Mouse (Mus musculus) ovary, postnatal 10 days (tissue): ENCODE measurements around the gene Dis3l2.

Experiments
- DNase-seq: peaks from one replicate; pipeline ENCODE4 v3.0.0; 2022; ENCODE audit warnings: low spot score

The Dis3l2 gene

DNA sequence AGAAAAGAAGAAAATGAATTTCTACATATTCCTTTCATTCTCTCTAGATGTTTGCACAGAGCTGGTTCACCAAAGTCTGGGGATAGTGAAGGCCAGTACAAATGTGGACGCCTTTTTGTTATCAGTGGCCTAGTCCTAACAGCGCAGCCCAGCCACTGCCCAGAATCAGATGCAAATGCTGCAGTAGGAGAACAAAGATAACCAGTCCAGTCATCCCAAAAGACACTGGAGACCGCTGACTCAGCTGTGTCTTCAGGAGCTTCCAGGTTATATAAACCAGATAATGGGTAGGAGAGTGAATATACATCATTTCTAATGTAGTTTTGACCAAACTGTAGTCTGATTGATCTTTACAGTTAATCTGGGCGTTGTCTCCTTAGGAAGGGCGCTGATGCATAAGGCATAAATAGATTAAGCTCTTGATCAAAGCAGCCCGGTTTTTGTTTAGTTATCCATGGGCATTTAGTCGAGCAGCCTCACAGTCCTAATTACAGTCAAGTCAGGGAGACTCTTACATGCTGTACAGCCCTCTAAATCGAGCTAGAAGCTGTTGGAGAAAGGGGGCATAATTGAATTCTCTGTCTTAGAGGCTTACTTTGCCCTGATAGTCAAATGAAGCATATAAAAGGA is 212.9 kb downstream of the Dis3l2 start:
- DNase-seq = no peak

DNA sequence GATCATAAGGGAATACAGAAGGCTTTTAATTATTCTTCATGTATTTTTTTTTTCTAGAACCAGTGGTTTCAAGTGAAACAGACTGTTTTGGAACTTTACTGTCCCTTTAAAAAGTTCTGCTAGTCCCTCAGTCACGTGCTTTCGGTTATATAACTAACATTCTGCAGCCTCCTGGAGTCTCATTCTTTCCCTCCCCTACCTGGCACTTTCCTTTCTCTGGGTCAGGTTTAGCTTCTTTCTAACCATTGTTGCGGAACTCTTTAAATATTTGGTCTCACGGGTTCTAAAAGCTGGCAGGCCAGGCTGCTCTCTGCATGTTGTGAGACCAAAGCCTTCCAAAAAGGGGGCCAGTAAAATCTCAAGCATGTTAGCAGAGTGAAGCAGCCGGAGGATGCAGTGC is 222.2 kb downstream of the Dis3l2 start:
- DNase-seq = no peak

DNA sequence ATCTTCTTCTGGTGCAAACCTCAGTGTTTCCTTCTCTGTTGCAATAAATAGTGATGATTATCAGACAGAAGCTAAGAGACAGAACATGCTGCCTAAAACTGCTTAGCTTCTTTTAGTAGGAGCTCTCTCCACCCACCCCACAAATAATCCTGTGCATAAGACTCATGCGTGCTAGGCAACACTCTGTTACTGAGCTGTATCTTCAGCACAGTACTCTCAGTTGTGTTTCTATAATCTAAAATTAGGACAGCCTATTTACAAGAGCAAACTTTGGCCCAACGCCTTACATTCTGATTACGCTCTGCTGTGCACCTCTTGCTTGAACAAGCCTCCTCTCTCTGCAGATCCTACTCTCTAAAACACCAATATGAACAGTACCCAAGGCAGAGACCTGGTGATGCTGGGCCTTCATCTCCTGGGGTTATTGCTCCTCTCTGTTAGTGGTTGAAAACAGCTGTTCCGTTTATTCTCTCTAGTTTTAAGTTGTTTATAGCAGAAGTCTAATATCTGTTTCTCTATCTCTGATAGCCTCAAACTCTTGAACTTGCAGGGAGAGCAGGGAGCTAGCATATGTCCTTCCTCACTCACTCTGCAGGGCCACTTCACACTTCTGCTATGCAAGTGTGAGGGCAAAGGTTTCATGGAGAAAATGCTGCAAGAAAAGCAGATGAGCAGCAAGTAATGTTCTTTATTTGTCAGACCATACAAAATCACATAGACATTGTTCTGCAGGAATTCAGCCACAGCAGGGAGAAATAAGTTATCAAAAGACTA is 228.2 kb downstream of the Dis3l2 start:
- no peak for DNase-seq

DNA sequence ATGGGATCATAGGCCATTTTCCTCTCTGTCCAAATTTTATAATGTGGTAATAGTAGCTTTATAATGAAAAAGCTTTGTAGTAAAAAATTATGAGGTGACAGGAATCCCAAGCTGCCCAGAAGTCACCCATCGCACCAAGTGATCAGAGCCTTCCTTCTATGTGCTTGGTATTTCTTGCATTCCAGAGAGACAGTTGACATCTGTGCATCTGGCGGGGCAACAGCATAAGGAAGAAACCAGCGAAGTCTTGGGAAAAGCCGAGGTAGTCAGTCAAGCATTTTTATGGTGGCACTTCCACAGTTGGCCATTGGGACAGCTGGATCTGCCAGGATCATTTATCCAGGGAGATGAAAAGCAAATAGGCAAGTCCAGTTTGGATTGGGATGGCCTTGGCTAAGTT is 229.2 kb downstream of the Dis3l2 start:
- DNase-seq = no peak

DNA sequence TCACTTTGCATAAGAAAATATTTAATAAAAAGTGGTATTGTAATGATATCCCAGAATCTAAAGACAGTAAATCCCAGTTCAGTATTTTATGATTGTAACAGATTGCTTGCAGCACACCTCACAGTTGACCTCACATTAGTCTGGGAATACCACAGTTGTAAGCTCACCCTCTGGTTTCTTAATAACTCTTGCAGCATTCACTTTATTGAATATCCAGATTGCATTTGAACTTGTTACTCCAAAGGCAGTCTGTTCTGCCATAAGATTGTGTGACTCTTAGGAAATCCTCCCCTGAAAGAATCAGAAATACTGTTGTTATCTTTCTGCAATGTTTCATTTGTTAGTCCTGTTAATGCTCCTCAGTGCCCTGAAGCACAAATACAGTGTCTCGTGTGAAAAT is 230.0 kb downstream of the Dis3l2 start:
- no peak for DNase-seq

DNA sequence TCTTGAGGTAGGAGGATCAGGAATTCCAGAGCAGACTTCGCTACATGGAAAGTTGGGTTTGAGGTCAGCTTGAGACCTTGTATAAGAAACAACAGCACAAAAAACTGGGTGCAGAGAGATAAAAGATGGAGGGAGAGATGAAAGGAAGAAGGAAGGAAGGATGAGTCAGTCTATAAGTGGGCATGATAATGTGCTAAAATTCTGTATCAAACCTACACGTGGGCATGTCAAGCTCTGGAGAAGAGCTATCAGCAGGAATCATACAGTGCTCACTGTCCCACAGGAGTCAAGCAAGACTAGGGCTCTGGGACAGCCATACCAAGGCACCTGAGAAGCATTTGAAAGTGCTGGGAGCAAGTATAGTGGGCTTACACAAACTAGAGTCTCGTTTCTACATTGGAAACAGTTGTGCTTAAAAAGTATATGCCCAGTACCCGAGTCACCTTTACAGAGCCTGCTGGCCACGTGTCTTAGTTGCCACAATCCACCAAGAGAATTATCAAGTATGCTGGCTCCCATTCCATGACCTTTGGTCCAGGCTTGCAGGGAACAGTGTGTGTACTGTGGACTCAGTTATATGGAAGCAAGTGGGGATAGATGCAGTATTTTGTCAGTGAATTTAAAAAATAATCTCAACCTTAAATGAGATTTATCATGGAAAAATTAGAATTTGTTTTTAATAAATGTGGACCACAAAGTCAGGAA is 248.0 kb downstream of the Dis3l2 start:
- DNase-seq = no peak

DNA sequence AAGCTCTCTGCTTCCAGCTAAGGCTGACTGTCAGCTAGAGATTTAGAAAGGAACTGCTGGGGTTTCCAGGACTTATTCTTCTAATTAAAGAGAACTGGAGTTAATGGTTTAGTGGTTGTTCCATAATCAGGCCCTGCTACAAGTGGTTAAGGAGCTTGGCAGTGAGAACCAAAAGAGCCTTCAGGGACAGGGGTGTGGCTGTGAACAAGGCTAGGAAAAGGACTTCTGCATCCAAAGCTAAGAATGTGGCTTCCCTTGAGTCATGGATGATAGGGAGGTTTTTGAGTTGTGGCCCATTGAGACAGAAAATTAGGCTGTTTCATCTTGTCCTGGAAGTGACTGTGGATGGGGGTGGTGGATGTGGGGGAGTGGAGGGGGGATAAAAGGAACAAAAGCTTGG is 252.2 kb downstream of the Dis3l2 start:
- no peak for DNase-seq

DNA sequence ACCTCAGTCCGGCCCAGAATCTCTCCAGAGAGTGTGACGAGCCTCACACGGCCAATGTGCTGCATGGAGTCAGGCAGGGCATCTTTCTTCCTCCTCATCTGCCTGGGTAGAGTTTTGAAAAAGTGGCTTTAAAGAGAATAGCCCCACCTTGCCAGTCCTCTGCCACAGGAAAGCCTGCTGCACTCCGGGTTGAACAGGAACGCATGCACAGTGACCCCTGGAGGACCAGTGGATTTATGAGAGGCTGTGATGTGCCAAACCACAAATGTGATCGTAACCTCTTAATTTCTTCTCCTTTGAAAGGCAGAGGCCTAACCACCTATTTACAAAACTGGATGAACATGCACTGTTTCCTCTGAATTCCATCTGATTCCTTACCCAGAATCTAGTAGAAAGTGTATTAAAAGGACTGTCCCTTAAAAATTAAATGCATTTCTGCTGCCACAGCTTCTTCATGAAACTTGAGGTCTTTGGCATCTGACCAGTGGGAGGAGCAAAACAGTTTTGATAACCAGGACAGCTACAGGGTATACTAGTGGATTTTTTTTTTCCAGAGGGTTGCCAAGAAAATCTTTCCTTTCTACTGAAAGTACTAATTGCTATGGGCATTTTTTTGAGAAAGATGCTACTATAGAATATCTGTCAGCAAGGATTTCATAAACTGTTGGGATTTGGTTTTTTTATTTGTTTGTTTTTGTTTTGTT is 264.8 kb downstream of the Dis3l2 start:
- DNase-seq = no peak

DNA sequence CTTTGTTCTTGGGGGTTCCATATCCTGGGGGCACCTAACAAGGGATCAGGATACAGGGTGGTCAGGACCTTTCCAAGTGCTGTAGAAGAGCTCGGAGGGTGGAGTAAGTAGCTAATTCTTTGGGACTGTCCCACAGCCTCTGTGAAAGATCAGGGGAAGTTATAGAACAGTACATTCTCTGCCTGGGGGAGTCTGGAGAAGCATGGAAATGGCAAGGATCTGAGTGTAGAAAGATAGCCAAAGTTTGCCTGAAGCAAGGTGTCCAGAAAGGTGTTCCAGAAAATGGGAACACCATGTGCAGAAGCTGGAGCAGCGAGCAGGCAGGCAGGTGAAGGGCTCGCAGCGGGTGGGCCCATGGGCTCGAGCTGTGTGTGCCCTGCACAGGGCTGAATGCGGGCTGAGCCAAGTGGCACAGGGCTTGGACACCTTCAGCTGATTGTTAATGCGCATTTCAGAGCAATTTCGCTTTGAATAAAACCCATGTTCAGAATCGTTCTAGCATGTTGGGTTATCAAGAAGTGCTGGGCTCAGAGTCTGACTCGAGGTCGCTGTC is 265.6 kb downstream of the Dis3l2 start:
- DNase-seq = no peak

DNA sequence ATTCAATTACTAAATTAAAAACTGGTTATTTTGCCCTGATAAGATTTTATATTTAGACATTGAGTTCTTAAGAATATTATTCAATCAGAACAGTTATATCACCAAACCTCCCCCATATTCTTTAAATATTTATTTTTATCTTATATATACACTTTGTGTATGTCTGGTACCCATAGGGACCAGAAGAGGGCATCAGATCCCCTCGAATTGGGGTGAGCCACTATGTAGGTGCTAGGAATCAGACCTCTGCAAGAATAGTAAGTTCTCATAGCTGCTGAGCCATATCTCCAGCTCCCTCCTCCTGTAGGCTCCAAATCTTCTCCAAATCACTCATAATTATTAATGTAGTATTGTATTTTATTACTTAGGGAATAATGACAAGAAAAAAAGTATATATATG is 269.1 kb downstream of the Dis3l2 start:
- no peak for DNase-seq

DNA sequence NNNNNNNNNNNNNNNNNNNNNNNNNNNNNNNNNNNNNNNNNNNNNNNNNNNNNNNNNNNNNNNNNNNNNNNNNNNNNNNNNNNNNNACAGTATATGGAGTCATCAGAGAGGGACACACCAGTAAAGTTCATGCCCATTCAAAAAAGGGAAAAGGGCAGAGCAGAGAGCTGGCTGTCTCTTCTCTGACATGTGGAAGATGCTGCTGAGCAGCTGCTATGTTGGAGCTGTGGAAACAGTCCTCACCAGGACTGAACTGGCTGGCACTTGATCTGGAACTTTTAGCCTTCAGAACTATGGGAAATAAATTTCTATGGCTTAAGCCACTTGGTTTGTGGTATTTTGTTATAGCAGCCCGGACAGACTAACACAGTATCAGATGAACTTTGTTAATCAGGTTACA is 273.4 kb downstream of the Dis3l2 start:
- no peak for DNase-seq

DNA sequence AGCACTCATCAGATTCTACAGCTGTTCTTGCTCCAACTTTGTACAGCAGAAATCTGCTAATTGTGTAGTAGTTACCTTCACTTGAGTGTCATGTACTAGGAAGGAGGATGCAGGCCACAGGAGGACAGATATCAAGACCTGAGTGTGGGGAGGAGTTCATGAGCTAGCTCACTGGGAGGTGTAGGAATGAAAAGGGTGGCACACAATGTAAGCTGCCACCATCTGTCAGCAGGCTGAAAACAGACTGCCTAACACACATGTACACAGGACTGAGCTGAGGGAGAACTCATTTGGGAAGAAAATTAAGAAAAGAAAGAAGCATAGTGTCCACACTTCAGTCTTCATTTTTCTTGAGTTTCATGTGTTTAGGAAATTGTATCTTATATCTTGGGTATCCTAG is 282.8 kb downstream of the Dis3l2 start:
- DNase-seq = no peak

DNA sequence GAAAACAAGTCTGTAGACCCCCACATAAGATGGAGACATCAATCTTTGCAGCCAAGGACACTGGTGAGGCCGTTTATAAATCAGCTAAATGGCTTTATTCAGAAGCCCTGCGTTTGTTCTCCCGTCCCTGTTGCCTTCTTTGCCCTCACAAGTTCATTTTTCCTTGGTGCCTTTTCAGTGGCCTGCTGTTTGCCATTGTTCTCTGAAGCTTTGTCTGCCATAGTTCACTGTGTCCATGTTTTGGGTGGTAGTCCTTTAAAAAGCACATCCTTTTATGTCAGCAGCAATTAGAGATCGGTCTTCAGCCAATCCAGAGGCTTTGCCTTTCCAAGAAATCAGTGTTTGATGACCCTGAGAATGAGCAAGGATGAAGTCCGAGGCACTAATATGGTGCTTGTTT is 289.2 kb downstream of the Dis3l2 start:
- no peak for DNase-seq

DNA sequence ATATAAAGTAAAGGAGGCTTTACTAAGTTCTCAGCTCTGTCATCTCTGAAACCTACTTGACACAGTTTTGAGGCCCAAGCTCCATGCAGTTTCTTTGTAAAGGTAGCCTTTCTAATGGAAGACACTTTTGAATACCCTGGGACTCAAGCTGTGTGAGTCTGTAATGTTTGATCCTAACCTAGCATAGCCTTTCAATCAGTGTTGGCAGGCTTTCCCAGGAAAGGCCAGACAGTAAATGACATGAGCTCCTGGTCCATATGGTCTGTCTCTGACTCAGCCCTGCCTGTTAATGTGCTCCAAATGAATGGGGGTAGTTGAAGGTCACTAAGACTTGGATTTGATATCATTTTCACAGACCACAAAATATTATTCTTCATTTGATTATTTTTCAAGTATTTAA is 290.4 kb downstream of the Dis3l2 start:
- no peak for DNase-seq

DNA sequence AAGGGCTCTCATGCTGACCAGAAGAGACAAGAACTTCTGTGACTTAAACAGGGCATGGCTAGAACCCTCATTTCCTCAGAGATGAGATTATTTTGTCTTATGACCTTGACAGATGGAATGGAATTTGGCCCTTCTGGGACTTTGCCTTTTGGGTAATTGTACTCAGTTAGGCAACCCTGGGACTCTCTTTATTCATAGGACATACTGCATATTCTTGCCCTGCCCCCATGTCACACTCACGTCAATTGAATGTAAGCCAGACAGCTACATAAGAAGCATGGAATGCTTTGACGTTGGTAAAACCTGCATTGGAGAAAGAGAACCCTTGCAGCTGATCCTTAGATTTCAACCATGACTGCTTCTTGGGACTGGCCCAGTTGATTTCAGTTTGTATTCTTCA is 294.4 kb downstream of the Dis3l2 start:
- DNase-seq = no peak

DNA sequence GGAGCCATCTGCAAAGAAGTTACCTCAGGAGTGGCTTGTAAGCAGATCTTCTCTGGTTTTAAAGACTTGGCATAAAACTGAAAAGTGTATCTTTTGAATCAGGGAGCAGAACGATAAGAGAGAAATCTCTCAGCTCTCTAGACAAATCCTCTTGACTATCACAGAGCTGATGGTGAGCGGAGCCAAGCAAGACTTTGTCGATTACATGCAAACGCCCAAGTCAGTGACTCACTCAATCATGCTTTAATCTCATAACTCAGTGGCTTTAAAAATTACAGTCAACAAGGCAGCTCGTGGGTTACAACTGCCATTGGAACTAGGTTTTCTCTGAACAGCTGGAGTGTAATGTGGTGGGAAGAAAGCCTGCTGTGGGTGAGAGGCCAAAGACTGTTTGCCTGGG is 297.8 kb downstream of the Dis3l2 start:
- no peak for DNase-seq

DNA sequence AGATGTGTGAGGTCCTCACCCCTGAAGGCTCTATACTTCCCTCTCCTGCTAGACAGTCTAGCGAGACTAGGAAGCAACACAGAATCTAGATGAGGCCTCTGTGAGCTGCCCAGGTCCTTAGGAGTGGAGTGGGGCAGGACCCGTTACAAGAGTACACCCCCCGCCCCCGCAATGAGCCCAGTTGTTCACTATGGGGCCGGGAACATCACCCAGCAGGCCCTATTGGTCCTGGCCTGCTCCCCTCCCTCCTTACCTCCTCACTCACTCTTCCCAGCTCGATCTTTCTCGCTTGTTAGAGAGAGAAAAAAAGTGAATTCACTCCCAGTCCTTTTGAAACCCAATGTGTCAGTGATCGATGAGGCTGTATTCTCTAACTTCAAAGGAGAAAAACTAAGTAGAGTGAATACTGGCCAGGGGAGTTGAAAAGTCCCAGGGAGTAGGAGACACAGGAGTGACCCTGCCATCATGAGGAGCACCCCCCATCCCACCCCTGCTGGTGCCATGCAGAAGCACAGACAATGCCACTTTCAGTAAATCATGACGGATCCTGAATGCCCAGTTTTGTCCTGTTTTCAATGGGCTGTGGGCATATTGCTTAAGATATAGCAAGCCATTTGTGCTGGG is 299.0 kb downstream of the Dis3l2 start:
- DNase-seq = no peak

DNA sequence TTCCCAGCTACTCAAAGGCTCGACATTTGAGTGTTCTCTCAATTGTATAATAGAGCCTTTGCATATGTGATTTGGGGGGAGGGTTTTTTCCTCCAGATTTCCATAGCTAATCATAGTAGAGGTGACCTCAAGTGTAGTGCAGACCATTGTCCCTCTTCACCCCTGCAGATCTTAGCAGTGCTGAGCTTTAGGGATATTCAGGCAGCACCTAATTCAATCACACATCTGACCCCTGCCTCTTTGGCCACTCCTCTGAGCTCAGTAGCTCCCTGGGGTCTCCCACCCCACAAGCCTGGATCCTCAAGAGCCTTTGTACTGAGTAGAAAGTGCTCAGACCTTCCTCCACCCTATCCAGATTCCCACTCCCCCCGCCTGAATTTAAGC is 299.6 kb downstream of the Dis3l2 start:
- no peak for DNase-seq

DNA sequence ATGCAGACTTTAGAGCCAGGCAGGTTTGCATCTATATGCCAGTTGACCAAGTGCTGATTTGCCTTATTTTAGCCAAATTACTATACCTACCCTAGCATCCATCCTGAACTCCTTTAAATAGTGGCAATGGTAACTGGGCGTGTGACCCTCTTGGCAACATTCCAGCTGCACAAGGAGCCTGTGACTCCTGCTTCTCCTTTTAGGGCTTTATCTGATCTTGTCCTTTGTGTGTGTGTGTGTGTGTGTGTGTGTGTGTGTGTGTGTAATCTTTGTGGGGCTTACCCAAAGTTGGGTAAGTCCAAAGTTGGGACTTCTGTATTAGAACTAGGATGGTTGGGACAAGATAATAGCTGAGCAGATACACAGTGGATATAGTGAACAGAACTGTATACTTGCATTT is 302.8 kb downstream of the Dis3l2 start:
- DNase-seq = no peak

DNA sequence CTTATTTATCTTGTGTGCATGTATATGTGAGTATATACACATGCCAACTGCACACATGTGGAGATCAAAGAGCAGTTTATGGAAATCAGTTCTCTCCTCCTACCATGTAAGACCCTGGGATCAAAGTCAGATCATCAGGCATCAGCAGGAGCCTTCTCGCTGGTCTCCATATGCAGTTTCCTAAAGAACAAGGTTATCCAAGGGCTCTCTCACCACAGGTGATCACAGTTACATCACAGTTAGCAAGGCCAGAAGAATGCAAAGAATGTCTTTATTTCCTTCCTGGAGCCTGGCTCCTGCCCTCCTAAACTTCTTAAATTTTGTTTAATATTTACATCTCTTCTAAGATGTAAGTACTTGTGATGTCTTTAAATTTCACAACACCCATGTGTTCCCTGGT is 304.6 kb downstream of the Dis3l2 start:
- DNase-seq = no peak

DNA sequence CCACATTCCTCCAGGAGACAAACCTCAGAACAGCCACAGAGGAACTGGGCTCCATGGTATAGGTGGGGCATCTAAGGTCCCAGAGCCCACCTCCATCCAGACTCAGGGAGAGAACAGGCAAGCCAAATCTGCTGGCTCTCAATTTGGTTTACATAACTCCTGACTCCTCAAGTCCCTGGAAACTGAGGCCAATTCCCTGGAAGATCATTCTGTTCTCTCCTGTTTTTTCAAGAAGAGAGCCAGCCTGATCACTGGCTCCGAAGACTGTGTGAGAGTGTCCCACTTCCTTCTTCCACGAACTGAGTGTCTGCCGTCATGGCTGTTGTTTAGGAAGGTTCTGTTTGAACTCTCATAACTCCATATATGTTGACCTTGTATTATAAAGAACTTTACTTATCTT is 305.5 kb downstream of the Dis3l2 start:
- DNase-seq = no peak
